Mouse (Mus musculus) MEL (cell line): ENCODE measurements at regions not wholly inside any gene's neighbourhood (a gene's known extent, or its start where the extent isn't known, plus 50 kb on each side); places are given as distances from the start of the nearest gene placed in this dataset.

Experiments used
- CTCF ChIP-seq, 3 experiments: IDR thresholded peaks in 2 of 3; conservative IDR thresholded peaks in 1 of 3; 2 replicates each; pipeline ENCODE4 v1.5.1; 2011 to 2012; ENCODE audit warnings: low read length in 3 of 3, low read depth in 2 of 3, mild to moderate bottlenecking in 2 of 3, improper control_type of control experiment in 1 of 3, inconsistent platforms in 1 of 3, mixed read lengths in 1 of 3, moderate library complexity in 1 of 3; ENCODE audit not compliant: control insufficient read depth in 1 of 3, insufficient read depth in 1 of 3, poor library complexity in 1 of 3, severe bottlenecking in 1 of 3
- EP300 ChIP-seq, 2 experiments: IDR thresholded peaks; 2 replicates each; pipeline ENCODE4 v1.6.1; 2011; ENCODE audit warnings: improper control_type of control experiment in 2 of 2, low read length in 2 of 2, low read depth in 1 of 2, mild to moderate bottlenecking in 1 of 2
- MYB ChIP-seq: IDR thresholded peaks from 2 replicates; pipeline ENCODE4 v1.6.1; 2011; ENCODE audit warnings: mild to moderate bottlenecking, low read depth, low read length, improper control_type of control experiment
- POLR2A ChIP-seq, 2 experiments: IDR thresholded peaks; 2 replicates each; pipeline ENCODE4 v1.6.1; 2011 to 2012; ENCODE audit warnings: low read length in 2 of 2, mild to moderate bottlenecking in 2 of 2, control low read depth in 1 of 2, improper control_type of control experiment in 1 of 2, low read depth in 1 of 2, moderate library complexity in 1 of 2; ENCODE audit not compliant: control insufficient read depth in 1 of 2, insufficient read depth in 1 of 2, poor library complexity in 1 of 2
- POLR2AphosphoS2 ChIP-seq: IDR thresholded peaks from 2 replicates; pipeline ENCODE4 v1.6.1; 2011; ENCODE audit warnings: low read length, improper control_type of control experiment
- TAL1 ChIP-seq: IDR thresholded peaks from 2 replicates; pipeline ENCODE4 v1.6.1; 2012; ENCODE audit warnings: mild to moderate bottlenecking, inconsistent platforms, low read length, moderate library complexity, mixed read lengths
- USF1 ChIP-seq: IDR thresholded peaks from 2 replicates; pipeline ENCODE4 v1.6.1; 2014; ENCODE audit warnings: low read depth, mild to moderate bottlenecking, inconsistent platforms, low read length, improper control_type of control experiment, moderate library complexity
- ZNF384 ChIP-seq: IDR thresholded peaks from 2 replicates; pipeline ENCODE4 v1.6.1; 2012; ENCODE audit warnings: low read depth, mild to moderate bottlenecking, inconsistent platforms, low read length, improper control_type of control experiment

DNA sequence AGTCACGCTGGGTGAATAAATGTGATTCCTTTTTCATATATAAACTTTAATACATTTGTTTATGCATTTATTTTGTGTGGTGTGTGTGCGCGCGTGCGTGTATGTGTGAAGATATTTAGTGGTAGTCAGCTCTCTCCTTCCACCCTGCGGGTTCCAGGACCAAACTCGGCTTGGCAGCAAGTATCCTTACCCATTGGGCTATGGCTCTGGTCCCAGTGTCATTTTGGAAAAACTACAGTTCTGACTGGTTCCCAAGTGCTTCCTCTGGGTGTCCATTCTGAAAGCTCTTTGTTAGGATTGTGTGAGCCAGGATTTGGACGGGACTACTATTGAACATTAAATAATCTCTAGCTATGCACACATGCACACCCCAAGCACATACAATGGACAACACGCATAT lies 76.3 kb upstream of the Hk2 start:
- TF ChIP-seq MYB (no peak), POLR2A (IDR thresholded peaks at IDR 0.05; ENCODE audit: control insufficient read depth in 1 of 2, insufficient read depth in 1 of 2, low read depth in 1 of 2, low read length in 2 of 2, poor library complexity in 1 of 2) (no peak), EP300 (IDR thresholded peaks at IDR 0.05; ENCODE audit: low read depth in 1 of 2, low read length in 2 of 2) (no peak), USF1 (no peak), ZNF384 (no peak), POLR2AphosphoS2 (no peak), CTCF (IDR thresholded peaks at IDR 0.05 in 2 of 3, conservative IDR thresholded peaks at IDR 0.05 in 1 of 3; ENCODE audit: control insufficient read depth in 1 of 3, insufficient read depth in 1 of 3, low read depth in 2 of 3, low read length in 3 of 3, poor library complexity in 1 of 3, severe bottlenecking in 1 of 3) (no peak), TAL1 (no peak)
